Mouse (Mus musculus) urinary bladder, adult 2 months (tissue): ENCODE data around the gene Gm12117. TPM values are rescaled to one million over a fixed set of nuclear protein-coding genes. Genes with fewer than 3 reads are reported as not detected.

ENCODE experiments used
- DNase-seq: peaks from one replicate; pipeline ENCODE4 v3.0.0; 2022; ENCODE audit warnings: low spot score
- polyA plus RNA-seq: library from polyadenylated mRNA; depleted of rRNA; stranded (reverse); fragments of >200 nt; gene quantifications from 2 replicates; pipeline ENCODE4 v1.2.3, GENCODE M21; 2012; rRNA removed

Gene Gm12117
- 0.07 TPM in 1 of 2 replicates, not detected in the other for polyA plus RNA-seq

DNA sequence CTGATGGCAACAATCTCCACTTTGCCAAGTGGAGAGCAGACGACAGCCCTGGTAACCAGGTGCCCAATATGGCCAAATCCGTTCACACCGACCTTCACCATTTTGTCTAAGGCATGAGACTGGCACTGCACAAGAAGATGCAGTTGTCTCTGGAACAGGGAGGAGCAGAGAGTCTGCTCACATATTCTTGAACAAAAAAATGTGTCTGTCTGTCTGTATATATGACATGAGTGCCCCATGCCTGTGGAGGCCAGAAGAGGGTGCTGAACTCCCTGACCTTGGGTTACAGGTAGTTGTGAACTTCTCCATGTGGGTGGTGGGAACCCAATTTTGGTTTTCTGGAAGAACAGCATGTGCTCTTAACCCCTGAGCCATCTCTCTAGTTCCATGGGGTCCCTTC, at the start of gene Gm12117:
Gene Gm12117, minus strand, starts transcription at position 101 of the 400 bp plus-strand sequence.
- no peak for DNase-seq

- DNase-seq = no peak
These were observed 42.6 kb upstream of the Gm12117 start for GRCm38 (mm10) chr11:33319006-33319611.

DNA sequence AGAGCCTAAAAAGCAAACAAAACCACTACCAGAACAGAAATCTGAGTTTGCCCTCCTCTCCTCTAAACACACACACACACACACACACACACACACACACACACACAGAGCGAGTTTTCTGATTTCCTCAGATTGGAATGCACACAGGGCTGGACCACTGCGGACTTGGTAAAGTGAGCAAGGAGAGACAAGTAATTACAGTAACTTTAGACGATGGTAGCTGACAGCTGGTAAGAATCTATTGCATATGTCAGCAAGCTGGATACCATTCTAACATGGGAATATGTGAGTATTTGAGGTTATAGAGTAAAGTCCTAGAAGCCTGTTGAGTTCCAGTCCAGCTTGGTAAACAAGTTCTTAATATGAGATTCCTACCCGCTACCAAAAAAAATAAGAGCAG, 33.0 kb upstream of the Gm12117 start:
- DNase-seq = no peak

DNA sequence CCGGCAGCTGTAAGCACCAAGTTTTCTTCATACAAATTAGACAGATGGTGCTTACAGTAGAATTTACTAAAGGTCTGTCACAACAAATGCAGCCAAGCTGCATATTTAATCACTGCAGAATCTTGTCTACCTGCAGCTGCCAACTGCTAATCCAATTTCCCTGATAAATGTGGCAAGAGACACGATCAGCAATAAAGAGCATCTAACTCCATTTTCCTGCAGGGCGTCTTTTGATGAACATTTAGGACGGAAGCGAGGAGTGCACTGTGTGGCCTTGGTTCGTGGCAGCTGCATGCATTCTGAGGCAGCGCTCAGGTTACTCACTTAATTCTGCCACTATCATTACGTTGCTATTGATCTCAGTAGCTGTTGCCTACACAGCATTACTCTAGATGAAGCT, 24.3 kb upstream of the Gm12117 start:
- no peak for DNase-seq

DNA sequence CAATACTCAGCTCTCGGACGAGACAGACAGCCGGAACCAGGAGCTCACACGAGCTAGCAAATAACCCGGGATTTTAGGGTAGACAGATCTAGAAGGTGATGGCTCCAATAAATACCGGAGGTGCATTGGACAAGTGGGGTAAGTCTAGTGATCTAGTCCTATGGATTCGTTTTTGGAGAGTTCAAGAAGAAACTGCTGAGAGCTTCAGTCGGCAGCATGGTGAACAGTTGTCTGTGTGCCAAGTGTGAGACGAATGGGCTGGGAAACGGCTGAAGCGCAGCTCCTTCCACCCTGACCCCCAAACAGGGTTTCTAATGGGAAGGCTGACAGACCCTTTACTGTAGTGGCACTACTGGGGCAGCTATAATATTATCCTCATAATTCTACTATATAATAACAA, 22.8 kb upstream of the Gm12117 start:
- DNase-seq = no peak

GRCm38 (mm10) chr11:33297121-33297520, 20.6 kb upstream of the Gm12117 start:
- no peak for DNase-seq

GRCm38 (mm10) chr11:33295422-33295821, 18.9 kb upstream of the Gm12117 start:
- no peak for DNase-seq

GRCm38 (mm10) chr11:33294063-33294462, 17.5 kb upstream of the Gm12117 start:
- DNase-seq = no peak

- no peak for DNase-seq
These were observed 2.0 kb upstream of the Gm12117 start for GRCm38 (mm10) chr11:33278571-33278970.

DNA sequence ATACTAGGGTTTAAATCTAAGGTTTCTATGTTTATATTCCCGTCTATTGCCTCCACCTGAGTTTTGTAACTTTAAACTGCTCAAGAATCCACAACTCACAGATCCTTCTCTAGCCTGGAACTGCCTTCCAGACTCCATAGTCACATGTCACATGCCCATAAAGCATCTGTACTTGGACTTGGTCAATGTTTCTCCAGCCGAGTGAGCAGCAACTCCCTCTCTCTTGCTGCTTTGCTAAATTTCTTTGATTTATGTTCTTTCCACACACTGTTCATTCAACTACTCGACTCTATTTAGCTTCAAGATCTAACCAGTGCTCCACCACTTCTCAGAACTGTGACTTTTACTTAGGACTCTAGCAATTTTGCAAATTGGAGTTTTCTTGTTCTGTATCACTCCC, 1.7 kb downstream of the Gm12117 start:
- DNase-seq = no peak

- no peak for DNase-seq
These were observed 2.2 kb downstream of the Gm12117 start for GRCm38 (mm10) chr11:33274294-33274693.

DNA sequence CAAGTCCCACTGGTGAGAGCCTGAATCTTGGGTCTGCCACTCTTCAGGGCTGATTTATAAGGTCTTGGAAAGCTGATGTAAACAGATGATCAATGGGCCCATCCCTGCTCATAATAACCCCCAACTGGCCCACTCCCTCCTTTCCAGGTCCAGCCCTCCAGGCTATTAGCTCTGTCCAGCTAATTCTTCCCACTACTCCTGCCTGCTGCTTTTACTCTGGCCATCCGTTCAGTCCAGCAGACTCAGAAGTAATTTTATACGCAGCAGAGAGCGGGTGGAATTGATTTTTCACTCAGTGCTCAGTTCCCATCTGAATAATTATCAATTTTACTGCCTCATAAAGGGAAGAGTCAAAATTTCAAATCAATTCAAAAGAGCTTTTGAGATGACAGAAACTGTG, 36.2 kb downstream of the Gm12117 start:
- no peak for DNase-seq

DNA sequence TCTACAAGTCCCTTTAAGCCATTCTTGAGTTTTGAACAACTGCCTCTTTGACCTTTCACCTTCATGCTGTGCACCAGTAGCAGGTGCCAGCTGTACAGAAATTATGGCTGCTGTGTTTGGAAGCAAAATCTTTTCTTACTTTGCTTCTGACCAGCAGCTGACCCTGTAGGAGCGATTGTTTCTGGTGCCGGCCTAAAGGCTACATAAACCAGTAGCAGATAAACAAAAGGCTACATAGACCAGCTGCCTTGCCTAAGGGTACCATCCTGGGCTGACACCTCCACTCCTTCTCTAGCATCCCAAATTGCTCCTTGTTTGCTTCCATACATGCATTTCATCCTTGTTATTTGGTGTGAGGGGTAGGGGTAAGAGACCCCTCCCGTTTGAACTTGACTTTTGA, 42.4 kb downstream of the Gm12117 start:
- no peak for DNase-seq

GRCm38 (mm10) chr11:33232056-33232455, 44.5 kb downstream of the Gm12117 start:
- no peak for DNase-seq

GRCm38 (mm10) chr11:33228186-33228585, 48.4 kb downstream of the Gm12117 start:
- DNase-seq = no peak

DNA sequence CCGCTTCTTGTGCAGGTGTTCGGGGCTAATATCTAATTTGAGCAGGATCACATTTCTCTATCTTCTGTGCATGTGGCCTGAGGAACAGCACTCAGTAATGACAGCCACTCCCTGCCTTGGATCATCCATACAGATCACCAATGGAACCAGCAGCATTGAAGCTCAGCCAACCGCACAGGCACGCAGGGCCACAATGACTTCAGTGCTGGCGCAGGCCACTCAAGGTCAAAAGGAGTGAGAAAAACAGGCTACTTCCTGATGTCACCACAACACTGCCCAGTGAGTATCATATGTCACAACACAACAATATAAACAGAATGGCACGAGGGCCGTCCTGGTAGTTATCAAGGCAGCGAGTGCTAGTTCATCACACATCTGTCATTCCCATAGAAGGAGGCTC, 50.0 kb downstream of the Gm12117 start:
- DNase-seq = no peak

Other genes with a start within 250 kb of the Gm12117 start
- gene Fgf18, start 129.3 kb downstream of the Gm12117 start, polyA plus RNA-seq = 0.88 and 1.2 TPM in 2 replicates
- 295 and 406 TPM in 2 replicates for gene Npm1, start 113.5 kb downstream of the Gm12117 start, polyA plus RNA-seq
- not detected in 2 replicates for gene Tlx3, start 73.1 kb downstream of the Gm12117 start, polyA plus RNA-seq
- gene Ranbp17, start 237.0 kb upstream of the Gm12117 start, polyA plus RNA-seq = 1.8 and 2.0 TPM in 2 replicates